Mouse (Mus musculus) kidney, adult 2 months (tissue): Measurements from ENCODE around the gene Plxna4. TPM values are rescaled to one million over a fixed set of nuclear protein-coding genes. Genes with fewer than 3 reads are reported as not detected.

ENCODE experiments used
- DNase-seq: peaks from one replicate; pipeline ENCODE4 v3.0.0; 2021
- H3K27ac ChIP-seq: fragments of 200-500 bp; 2 replicates; pipeline ENCODE4 v1.5.1; 2012; ENCODE audit warnings: low read depth, low read length, control low read depth, inconsistent platforms; ENCODE audit not compliant: insufficient read depth
- H3K27me3 ChIP-seq: fragments of 200-500 bp; replicated peaks from 2 replicates; pipeline ENCODE4 v1.6.1; 2012; ENCODE audit warnings: mild to moderate bottlenecking, moderate library complexity, low read length, inconsistent platforms; ENCODE audit not compliant: control insufficient read depth, insufficient read depth
- H3K36me3 ChIP-seq: fragments of 200-500 bp; 2 replicates; pipeline ENCODE4 v1.6.1; 2012; ENCODE audit warnings: mild to moderate bottlenecking, moderate library complexity, low read length, inconsistent platforms; ENCODE audit not compliant: control insufficient read depth, insufficient read depth
- H3K4me1 ChIP-seq: fragments of 200-500 bp; 2 replicates; pipeline ENCODE4 v1.6.1; 2011; ENCODE audit warnings: low read length; ENCODE audit not compliant: control insufficient read depth, insufficient read depth
- H3K4me3 ChIP-seq: fragments of 200-500 bp; 2 replicates; pipeline ENCODE4 v1.5.1; 2011; ENCODE audit warnings: mild to moderate bottlenecking, low read depth, low read length, control low read depth; ENCODE audit not compliant: insufficient read depth
- CTCF ChIP-seq: fragments of 200-500 bp; conservative IDR thresholded peaks from 2 replicates; pipeline ENCODE4 v1.5.1; 2011; ENCODE audit warnings: low read depth, mild to moderate bottlenecking, control low read depth, low read length, moderate library complexity, mixed read lengths; ENCODE audit not compliant: insufficient read depth, insufficient read length
- POLR2A ChIP-seq: fragments of 200-500 bp; IDR thresholded peaks from one replicate; pipeline ENCODE4 v1.6.1; 2011; ENCODE audit warnings: low read depth, low read length, control low read depth
- whole genome bisulfite sequencing: fragments of 180-500 bp; shearing (Covaris S2); methylation state at CpG from one replicate; pipeline ENCODE4 v1.1.7; 2018; 5-methylcytosine and 5-hydroxymethylcytosine counted together
- polyA plus RNA-seq: library from polyadenylated mRNA; depleted of rRNA; stranded (reverse); fragments of >200 nt; gene quantifications from 2 replicates; pipeline ENCODE4 v1.2.3, GENCODE M21; 2012

The Plxna4 gene
- polyA plus RNA-seq, 1 experiment, result 1.8 TPM

- DNase-seq, result no peak
- H3K36me3 ChIP-seq, result no peaks in the 10 kb centered on the region
- TF ChIP-seq CTCF (no peak), POLR2A (no peak)
- no peaks in the 10 kb centered on the region; the same call in 1 of the 2 replicates for H3K27me3 ChIP-seq
- H3K4me1 ChIP-seq, result peaks cover 4% of the 10 kb centered on the region; the same call in 1 of the 2 replicates
- H3K27ac ChIP-seq, result no peak overlapping the region
- H3K4me3 ChIP-seq, result no peak overlapping the region
- WGBS, result 74% methylated on average over 3 of the region's 3 CpGs
Observed at GRCm38 (mm10) chr6:32585211-32585610, 2.8 kb downstream of the Plxna4 start.

- WGBS, result 65% methylated on average over 5 of the region's 5 CpGs
Observed at GRCm38 (mm10) chr6:32584243-32584880, 3.6 kb downstream of the Plxna4 start.

GRCm38 (mm10) chr6:32583582-32583981 is 4.4 kb downstream of the Plxna4 start:
- WGBS, result 32% methylated on average over 3 of the region's 3 CpGs
- no peaks in the 10 kb centered on the region for H3K36me3 ChIP-seq
- TF ChIP-seq POLR2A (no peak), CTCF (no peak)
- H3K4me1 ChIP-seq, result peaks cover 4% of the 10 kb centered on the region; the same call in 1 of the 2 replicates
- no peaks in the 10 kb centered on the region; the same call in 1 of the 2 replicates for H3K27me3 ChIP-seq
- no peak overlapping the region for H3K27ac ChIP-seq
- no peak for DNase-seq
- no peak overlapping the region for H3K4me3 ChIP-seq

More at GRCm38 (mm10) chr6:32584243-32584880, 3.6 kb downstream of the Plxna4 start:
- Histone ChIP-seq H3K36me3 (no peaks in the 10 kb centered on the region), H3K4me3 (no peak overlapping the region), H3K27me3 (no peaks in the 10 kb centered on the region; the same call in 1 of the 2 replicates), H3K27ac (no peak overlapping the region), H3K4me1 (peaks cover 4% of the 10 kb centered on the region; the same call in 1 of the 2 replicates)
- peak; percentile 6 for DNase-seq
- TF ChIP-seq POLR2A (no peak), CTCF (no peak)

GRCm38 (mm10) chr6:32571485-32571884 is 16.5 kb downstream of the Plxna4 start:
- WGBS, result 83% methylated on average over 5 of the region's 5 CpGs
- no peak for TF ChIP-seq POLR2A
- TF ChIP-seq CTCF, result no peak
- DNase-seq, result no peak
- Histone ChIP-seq H3K4me3 (no peak overlapping the region), H3K27ac (no peak overlapping the region), H3K4me1 (no peaks in the 10 kb centered on the region), H3K36me3 (no peaks in the 10 kb centered on the region), H3K27me3 (no peaks in the 10 kb centered on the region)

- H3K36me3 ChIP-seq, result no peaks in the 10 kb centered on the region
- H3K27me3 ChIP-seq, result no peaks in the 10 kb centered on the region
- no peak overlapping the region for H3K27ac ChIP-seq
- DNase-seq, result no peak
- H3K4me1 ChIP-seq, result no peaks in the 10 kb centered on the region
- 46% methylated on average over 3 of the region's 3 CpGs for WGBS
- no peak overlapping the region for H3K4me3 ChIP-seq
- TF ChIP-seq CTCF (no peak), POLR2A (no peak)
Observed at GRCm38 (mm10) chr6:32570445-32570844, 17.5 kb downstream of the Plxna4 start.

GRCm38 (mm10) chr6:32569919-32570318 is 18.1 kb downstream of the Plxna4 start:
- Histone ChIP-seq H3K36me3 (no peaks in the 10 kb centered on the region), H3K27me3 (no peaks in the 10 kb centered on the region), H3K4me3 (no peak overlapping the region), H3K27ac (no peak overlapping the region), H3K4me1 (no peaks in the 10 kb centered on the region)
- TF ChIP-seq CTCF, result no peak
- no peak for TF ChIP-seq POLR2A
- no peak for DNase-seq
- 62% methylated on average over 3 of the region's 3 CpGs for WGBS

GRCm38 (mm10) chr6:32546915-32547314 is 41.1 kb downstream of the Plxna4 start:
- no peaks in the 10 kb centered on the region for H3K4me1 ChIP-seq
- no peak for TF ChIP-seq POLR2A
- no peak for TF ChIP-seq CTCF
- DNase-seq, result no peak
- no peaks in the 10 kb centered on the region for H3K36me3 ChIP-seq
- no peaks in the 10 kb centered on the region for H3K27me3 ChIP-seq
- WGBS, result 68% methylated on average over 1 of the region's 1 CpGs
- no peak overlapping the region for H3K4me3 ChIP-seq
- no peak overlapping the region for H3K27ac ChIP-seq
